Mouse (Mus musculus) colon, adult 2 months (tissue): ENCODE measurements around the gene Siglece. TPM values are rescaled to one million over a fixed set of nuclear protein-coding genes. Genes with fewer than 3 reads are reported as not detected.

Experiments used
- polyA plus RNA-seq: library from polyadenylated mRNA; depleted of rRNA; stranded (reverse); fragments of >200 nt; gene quantifications from 2 replicates; pipeline ENCODE4 v1.2.3, GENCODE M21; 2012; rRNA removed

Siglece gene
- polyA plus RNA-seq = 2.0 TPM in 2 replicates

GRCm38 (mm10) chr7:43660002-43660401 lies at the start of gene Siglece:
Siglece (minus strand) TSS chr7:43660161.

GRCm38 (mm10) chr7:43690118-43690517 lies 30.2 kb upstream of the Siglece start, which contains the start of gene Klk14:
Klk14 (plus strand) TSS chr7:43690418.

GRCm38 (mm10) chr7:43671809-43672580 lies 12.0 kb upstream of the Siglece start, which contains the start of gene Ctu1:
Ctu1 (plus strand) TSS chr7:43672016.

GRCm38 (mm10) chr7:43634500-43634899 lies 25.5 kb downstream of the Siglece start, which contains the start of gene Ceacam18:
Ceacam18 (plus strand) TSS chr7:43634707.

GRCm38 (mm10) chr7:43606896-43607742 lies 52.8 kb downstream of the Siglece start, which contains the start of gene Zfp819:
Zfp819 (plus strand) TSS chr7:43607169.

Other genes with a start within 250 kb of the Siglece start
- not detected in 2 replicates for gene Lim2, start 232.5 kb downstream of the Siglece start, polyA plus RNA-seq
- 1.9 and 4.9 TPM in 2 replicates for gene Nkg7, start 223.1 kb downstream of the Siglece start, polyA plus RNA-seq
- not detected in 2 replicates for gene Cldnd2, start 219.4 kb downstream of the Siglece start, polyA plus RNA-seq
- 101 and 105 TPM in 2 replicates for gene Etfb, start 216.1 kb downstream of the Siglece start, polyA plus RNA-seq
- gene Gm45233, start 216.0 kb downstream of the Siglece start, polyA plus RNA-seq = 0.65 and 0.75 TPM in 2 replicates
- 6.9 and 7.2 TPM in 2 replicates for gene Vsig10l, start 197.0 kb downstream of the Siglece start, polyA plus RNA-seq
- gene Iglon5, start 170.1 kb downstream of the Siglece start, polyA plus RNA-seq = 3.8 and 4.3 TPM in 2 replicates
- not detected in 2 replicates for gene 4931406B18Rik, start 154.2 kb downstream of the Siglece start, polyA plus RNA-seq
- gene Cd33, start 115.7 kb downstream of the Siglece start, polyA plus RNA-seq = 5.0 and 5.9 TPM in 2 replicates
- gene Zfp658, start 97.9 kb downstream of the Siglece start, polyA plus RNA-seq = 0.43 and 1.1 TPM in 2 replicates
- 0.48 and 0.83 TPM in 2 replicates for gene Zfp719, start 80.6 kb downstream of the Siglece start, polyA plus RNA-seq
- gene Zfp819, start 53.0 kb downstream of the Siglece start, polyA plus RNA-seq = not detected in 2 replicates
- gene Ceacam18, start 25.5 kb downstream of the Siglece start, polyA plus RNA-seq = 4.5 and 5.2 TPM in 2 replicates
- gene Ctu1, start 11.9 kb upstream of the Siglece start, polyA plus RNA-seq = 17.9 and 19.5 TPM in 2 replicates
- gene Klk14, start 30.3 kb upstream of the Siglece start, polyA plus RNA-seq = 0.12 and 0.40 TPM in 2 replicates
- gene Klk13, start 52.4 kb upstream of the Siglece start, polyA plus RNA-seq = 0.32 and 0.38 TPM in 2 replicates
- gene Klk12, start 108.7 kb upstream of the Siglece start, polyA plus RNA-seq = not detected in 2 replicates
- 0.13 TPM in 1 of 2 replicates, not detected in the other for gene Klk11, start 114.4 kb upstream of the Siglece start, polyA plus RNA-seq
- 0.71 and 1.4 TPM in 2 replicates for gene Klk10, start 120.9 kb upstream of the Siglece start, polyA plus RNA-seq
- gene Klk9, start 131.7 kb upstream of the Siglece start, polyA plus RNA-seq = not detected in 2 replicates
- 2.8 and 3.5 TPM in 2 replicates for gene Klk8, start 137.4 kb upstream of the Siglece start, polyA plus RNA-seq
- gene Klk7, start 151.1 kb upstream of the Siglece start, polyA plus RNA-seq = not detected in 2 replicates
- not detected in 2 replicates for gene Klk6, start 164.3 kb upstream of the Siglece start, polyA plus RNA-seq
- gene Klk5, start 181.8 kb upstream of the Siglece start, polyA plus RNA-seq = not detected in 2 replicates
- not detected in 2 replicates for gene Klk4, start 221.0 kb upstream of the Siglece start, polyA plus RNA-seq